Mouse (Mus musculus): ENCODE data around the gene Epb41l4b.

GRCm38 (mm10) chr4:57135431-57135830, 7.8 kb downstream of the Epb41l4b start:
- no peak for TF ChIP-seq CTCF (IDR thresholded peaks at IDR 0.05; ENCODE audit: insufficient read depth, low read depth, low read length)
- no peak for TF ChIP-seq POLR2A (IDR thresholded peaks at IDR 0.05; ENCODE audit: insufficient read depth, low read depth, low read length)

Measured in olfactory bulb, adult 2 months (tissue).